Mouse (Mus musculus) midbrain, embryonic 16.5 days (tissue): ENCODE measurements around the gene Npsr1. TPM values are rescaled to one million over a fixed set of nuclear protein-coding genes. Genes with fewer than 3 reads are reported as not detected.

ENCODE experiments used
- ATAC-seq: fragments of 200-750 bp; cut with Nextera tagmentation; 2 replicates; pipeline ENCODE4 v1.8.0; 2017; ENCODE audit warnings: moderate TSS enrichment
- H3K27ac ChIP-seq: fragments of 300-500 bp; sonication (generic); 2 replicates; pipeline ENCODE4 v1.5.1; 2014; ENCODE audit warnings: mild to moderate bottlenecking, low read length, mixed read lengths
- H3K27me3 ChIP-seq: fragments of 300-500 bp; sonication (generic); 2 replicates; pipeline ENCODE4 v1.6.1; 2014; ENCODE audit warnings: low read depth, low read length, mixed read lengths; ENCODE audit not compliant: control insufficient read depth, insufficient read depth
- H3K36me3 ChIP-seq: fragments of 300-500 bp; sonication (generic); 2 replicates; pipeline ENCODE4 v1.6.1; 2014; ENCODE audit warnings: mild to moderate bottlenecking, low read length, moderate library complexity, mixed read lengths; ENCODE audit not compliant: control insufficient read depth, insufficient read depth
- H3K4me1 ChIP-seq: fragments of 300-500 bp; sonication (generic); 2 replicates; pipeline ENCODE4 v1.6.1; 2014; ENCODE audit warnings: mild to moderate bottlenecking, low read length, mixed read lengths; ENCODE audit not compliant: control insufficient read depth, insufficient read depth
- H3K4me2 ChIP-seq: fragments of 300-500 bp; sonication (generic); 2 replicates; pipeline ENCODE4 v1.6.1; 2014; ENCODE audit warnings: mild to moderate bottlenecking, low read length, mixed read lengths
- H3K4me3 ChIP-seq: fragments of 300-500 bp; sonication (generic); 2 replicates; pipeline ENCODE4 v1.5.1; 2014; ENCODE audit warnings: low read depth, mild to moderate bottlenecking, low read length, moderate library complexity, mixed read lengths
- H3K9ac ChIP-seq: fragments of 300-500 bp; sonication (generic); 2 replicates; pipeline ENCODE4 v1.6.1; 2014; ENCODE audit warnings: low read depth, low read length, mixed read lengths
- H3K9me3 ChIP-seq: fragments of 300-500 bp; sonication (generic); replicated peaks from 2 replicates; pipeline ENCODE4 v1.6.1; 2014; ENCODE audit warnings: mild to moderate bottlenecking, low read length, mixed read lengths; ENCODE audit not compliant: control insufficient read depth, poor library complexity, severe bottlenecking
- WGBS: fragments of 180-500 bp; shearing (Covaris S2); extraction: QIAGEN DNeasy Blood & Tissue Kit; methylation state at CpG from one replicate; pipeline ENCODE4 v1.1.7; 2014; 5-methylcytosine and 5-hydroxymethylcytosine counted together
- polyA plus RNA-seq: library from polyadenylated mRNA; unstranded; fragments of >200 nt; fragmentation: Nextera tagmentation; extraction: Ambion mirVana; gene quantifications from 2 replicates; pipeline ENCODE4 v1.2.1, GENCODE M21; 2015

Npsr1 gene
- polyA plus RNA-seq, 1 experiment from 2014 or later, result 0.51 TPM

- Histone ChIP-seq H3K9me3 (no peaks in the 10 kb centered on the region), H3K4me1 (no peaks in the 10 kb centered on the region), H3K9ac (no peak overlapping the region), H3K27ac (no peak overlapping the region), H3K4me2 (no peak overlapping the region), H3K4me3 (no peak overlapping the region), H3K27me3 (no peaks in the 10 kb centered on the region), H3K36me3 (no peaks in the 10 kb centered on the region)
- WGBS, result 81% methylated on average over 3 of the region's 3 CpGs
- no peak for ATAC-seq
Observed at GRCm38 (mm10) chr9:24282617-24283016, 184.8 kb downstream of the Npsr1 start.

GRCm38 (mm10) chr9:24283071-24283470 is 185.3 kb downstream of the Npsr1 start:
- H3K4me3 ChIP-seq, result no peak overlapping the region
- no peaks in the 10 kb centered on the region for H3K36me3 ChIP-seq
- H3K9me3 ChIP-seq, result no peaks in the 10 kb centered on the region
- no peak overlapping the region for H3K27ac ChIP-seq
- no peaks in the 10 kb centered on the region for H3K4me1 ChIP-seq
- no peak overlapping the region for H3K4me2 ChIP-seq
- no peaks in the 10 kb centered on the region for H3K27me3 ChIP-seq
- WGBS, result 79% methylated on average over 2 of the region's 2 CpGs
- no peak for ATAC-seq
- H3K9ac ChIP-seq, result no peak overlapping the region

- Histone ChIP-seq H3K36me3 (no peaks in the 10 kb centered on the region), H3K27ac (no peak overlapping the region), H3K27me3 (no peaks in the 10 kb centered on the region), H3K9ac (no peak overlapping the region), H3K4me1 (no peaks in the 10 kb centered on the region), H3K4me3 (no peak overlapping the region), H3K4me2 (no peak overlapping the region), H3K9me3 (no peaks in the 10 kb centered on the region)
- no peak for ATAC-seq
Observed at GRCm38 (mm10) chr9:24283536-24283935, 185.7 kb downstream of the Npsr1 start.

- H3K9ac ChIP-seq, result no peak overlapping the region
- WGBS, result 86% methylated on average over 5 of the region's 5 CpGs
- H3K27me3 ChIP-seq, result no peaks in the 10 kb centered on the region
- no peak overlapping the region for H3K4me3 ChIP-seq
- no peaks in the 10 kb centered on the region for H3K36me3 ChIP-seq
- no peaks in the 10 kb centered on the region for H3K4me1 ChIP-seq
- H3K27ac ChIP-seq, result no peak overlapping the region
- H3K4me2 ChIP-seq, result no peak overlapping the region
- H3K9me3 ChIP-seq, result no peaks in the 10 kb centered on the region
- no peak for ATAC-seq
Observed at GRCm38 (mm10) chr9:24284239-24285084, 186.7 kb downstream of the Npsr1 start.

GRCm38 (mm10) chr9:24285419-24285818 is 187.6 kb downstream of the Npsr1 start:
- H3K27me3 ChIP-seq, result no peaks in the 10 kb centered on the region
- no peaks in the 10 kb centered on the region for H3K36me3 ChIP-seq
- WGBS, result 93% methylated on average over 5 of the region's 5 CpGs
- H3K9ac ChIP-seq, result no peak overlapping the region
- H3K4me3 ChIP-seq, result no peak overlapping the region
- no peak for ATAC-seq
- no peak overlapping the region for H3K27ac ChIP-seq
- H3K4me2 ChIP-seq, result no peak overlapping the region
- no peaks in the 10 kb centered on the region for H3K4me1 ChIP-seq
- H3K9me3 ChIP-seq, result no peaks in the 10 kb centered on the region

GRCm38 (mm10) chr9:24291385-24291784 is 193.6 kb downstream of the Npsr1 start:
- no peak overlapping the region for H3K4me2 ChIP-seq
- 42% methylated on average over 6 of the region's 6 CpGs for WGBS
- no peak overlapping the region for H3K27ac ChIP-seq
- no peak overlapping the region for H3K9ac ChIP-seq
- no peaks in the 10 kb centered on the region for H3K36me3 ChIP-seq
- H3K4me3 ChIP-seq, result no peak overlapping the region
- no peaks in the 10 kb centered on the region for H3K4me1 ChIP-seq
- no peaks in the 10 kb centered on the region for H3K9me3 ChIP-seq
- ATAC-seq, result no peak; the same call in 1 of the 2 replicates
- H3K27me3 ChIP-seq, result no peaks in the 10 kb centered on the region

GRCm38 (mm10) chr9:24293252-24293959 is 195.6 kb downstream of the Npsr1 start:
- no peaks in the 10 kb centered on the region for H3K9me3 ChIP-seq
- H3K4me3 ChIP-seq, result no peak overlapping the region
- no peaks in the 10 kb centered on the region for H3K4me1 ChIP-seq
- H3K9ac ChIP-seq, result no peak overlapping the region
- no peak for ATAC-seq
- H3K36me3 ChIP-seq, result no peaks in the 10 kb centered on the region
- H3K4me2 ChIP-seq, result no peak overlapping the region
- no peak overlapping the region for H3K27ac ChIP-seq
- H3K27me3 ChIP-seq, result no peaks in the 10 kb centered on the region
- 44% methylated on average over 12 of the region's 12 CpGs for WGBS

- 92% methylated on average over 6 of the region's 6 CpGs for WGBS
- H3K4me3 ChIP-seq, result no peak overlapping the region
- ATAC-seq, result no peak
- no peak overlapping the region for H3K4me2 ChIP-seq
- H3K9me3 ChIP-seq, result no peaks in the 10 kb centered on the region
- no peak overlapping the region for H3K9ac ChIP-seq
- H3K36me3 ChIP-seq, result no peaks in the 10 kb centered on the region
- H3K27ac ChIP-seq, result no peak overlapping the region
- no peaks in the 10 kb centered on the region for H3K27me3 ChIP-seq
- 0 out of 2 replicates have a peak, but pooled peaks cover 4% of the 10 kb centered on the region for H3K4me1 ChIP-seq
Observed at GRCm38 (mm10) chr9:24302906-24303305, 205.1 kb downstream of the Npsr1 start.

GRCm38 (mm10) chr9:24306990-24307389 is 209.2 kb downstream of the Npsr1 start:
- Histone ChIP-seq H3K9ac (no peak overlapping the region), H3K36me3 (no peaks in the 10 kb centered on the region), H3K4me3 (no peak overlapping the region), H3K27ac (no peak overlapping the region), H3K4me1 (0 out of 2 replicates have a peak, but pooled peaks cover 4% of the 10 kb centered on the region), H3K27me3 (no peaks in the 10 kb centered on the region), H3K9me3 (no peaks in the 10 kb centered on the region; the same call in 1 of the 2 replicates), H3K4me2 (no peak overlapping the region)
- peak; percentile 85; the same call in 1 of the 2 replicates for ATAC-seq
- WGBS, result 9% methylated on average over 5 of the region's 5 CpGs
